Mouse (Mus musculus) frontal cortex, adult 2 months (tissue): ENCODE measurements around the gene Myo9b. TPM values are rescaled to one million over a fixed set of nuclear protein-coding genes. Genes with fewer than 3 reads are reported as not detected.

Experiments
- DNase-seq, 2 experiments: peaks; one replicate each; pipeline ENCODE4 v3.0.0; 2022; ENCODE audit warnings: low spot score in 1 of 2; ENCODE audit errors: extremely low spot score in 1 of 2
- polyA plus RNA-seq: library from polyadenylated mRNA; depleted of rRNA; stranded (reverse); fragments of >200 nt; gene quantifications from 2 replicates; pipeline ENCODE4 v1.2.3, GENCODE M21; 2012; rRNA removed

The Myo9b gene
- polyA plus RNA-seq, 1 experiment = 38.0 TPM

DNA sequence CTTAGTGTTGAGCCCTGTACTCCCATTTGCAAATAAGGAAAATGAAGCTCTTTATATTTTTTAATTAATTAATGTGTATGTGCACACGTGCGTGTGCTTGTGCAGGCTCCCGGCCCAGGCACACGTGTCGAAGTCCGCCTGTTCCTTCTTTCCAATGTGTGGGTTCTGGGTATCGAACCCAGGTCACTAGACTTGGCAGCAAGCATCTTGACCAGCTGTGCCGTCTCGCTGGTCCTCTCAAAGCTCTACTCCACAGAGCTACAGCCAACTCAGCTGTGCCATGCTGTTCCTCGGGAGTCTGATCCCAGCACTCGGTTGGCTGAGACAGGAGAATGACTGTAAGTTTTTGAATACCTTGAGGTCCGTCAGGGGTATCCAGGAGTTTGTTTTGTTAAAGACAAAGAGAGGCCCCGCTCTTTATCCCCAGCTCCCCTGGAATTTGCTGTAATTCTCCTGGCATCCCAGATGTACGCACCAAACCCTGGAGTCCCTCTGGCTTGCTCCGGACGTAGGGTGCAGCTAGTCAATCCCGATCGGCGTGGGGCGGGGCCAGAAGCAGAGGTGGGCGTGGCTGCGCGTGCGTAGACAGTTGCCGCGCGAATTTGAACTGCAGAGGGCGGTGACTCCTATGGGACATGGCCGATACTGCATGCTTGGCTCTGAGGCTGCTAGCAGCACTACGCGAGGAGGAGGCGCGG is 133.0 kb downstream of the Myo9b start, which contains the start of gene Ankle1:
Gene Ankle1, plus strand, starts transcription at position 610 of the 698 bp plus-strand sequence.
- peak; percentile 77 to 96 for DNase-seq

DNA sequence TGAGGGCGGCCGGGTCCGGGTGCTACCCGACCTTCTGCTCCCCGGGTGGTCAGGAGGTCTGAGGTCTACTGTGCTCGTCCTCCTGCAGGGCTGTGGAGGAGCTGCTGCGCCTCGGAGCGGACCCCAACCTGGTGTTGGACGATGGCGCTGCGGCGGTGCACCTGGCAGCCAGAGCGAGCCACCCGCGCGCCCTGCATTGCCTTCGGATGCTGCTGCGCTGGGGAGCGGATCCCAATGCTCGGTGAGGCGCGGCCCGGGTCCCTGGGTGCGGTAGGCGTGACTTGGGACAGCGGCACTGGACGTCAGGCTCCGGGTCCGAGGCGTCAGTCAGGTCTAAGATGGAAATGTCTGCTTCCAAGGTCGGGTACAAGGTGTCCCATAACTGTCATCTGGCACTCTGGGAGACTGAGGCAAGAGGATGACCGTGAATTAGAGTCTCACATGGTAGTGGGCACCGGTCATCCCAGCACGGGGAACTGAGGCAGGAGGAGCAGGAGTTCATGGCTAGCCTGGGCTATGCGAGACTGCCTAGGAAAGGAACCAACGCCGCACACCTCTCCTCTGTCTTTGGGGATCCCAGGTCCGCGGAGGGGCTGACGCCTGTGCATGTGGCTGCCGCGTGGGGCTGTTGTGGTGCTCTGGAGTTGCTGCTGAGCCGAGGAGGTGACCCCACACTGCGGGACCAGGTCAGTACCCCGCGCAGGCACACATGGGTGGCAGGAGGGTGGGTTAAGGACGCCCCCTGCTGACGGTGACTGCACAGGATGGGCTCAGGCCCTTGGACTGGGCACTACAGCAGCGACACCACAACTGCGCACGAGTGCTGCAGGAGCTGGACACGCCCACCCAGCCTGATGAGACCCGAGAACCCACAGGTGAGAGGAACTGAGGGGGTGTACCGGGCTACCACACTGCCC is 133.8 kb downstream of the Myo9b start:
- no peak for DNase-seq

GRCm38 (mm10) chr8:71407441-71407840 is 134.9 kb downstream of the Myo9b start:
- DNase-seq = no peak

- DNase-seq = no peak
These were observed 135.7 kb downstream of the Myo9b start for GRCm38 (mm10) chr8:71408231-71408630.

Other genes starting within 250 kb of the Myo9b start
- gene Haus8, start 220 bp downstream of the Myo9b start, polyA plus RNA-seq = 12.3 and 12.5 TPM in 2 replicates
- 174 and 195 TPM in 2 replicates for gene Use1, start 94.1 kb downstream of the Myo9b start, polyA plus RNA-seq
- gene Ocel1, start 98.6 kb downstream of the Myo9b start, polyA plus RNA-seq = 11.4 and 12.9 TPM in 2 replicates
- gene Nr2f6, start 109.2 kb downstream of the Myo9b start, polyA plus RNA-seq = 42.5 and 42.8 TPM in 2 replicates
- gene Ushbp1, start 123.1 kb downstream of the Myo9b start, polyA plus RNA-seq = 8.9 and 11.8 TPM in 2 replicates
- gene Babam1, start 124.1 kb downstream of the Myo9b start, polyA plus RNA-seq = 131 and 140 TPM in 2 replicates
- gene Ankle1, start 133.3 kb downstream of the Myo9b start, polyA plus RNA-seq = 0.56 and 1.2 TPM in 2 replicates
- 380 and 404 TPM in 2 replicates for gene Abhd8, start 190.9 kb downstream of the Myo9b start, polyA plus RNA-seq
- gene Mrpl34, start 192.2 kb downstream of the Myo9b start, polyA plus RNA-seq = 45.0 and 57.4 TPM in 2 replicates
- gene Dda1, start 196.5 kb downstream of the Myo9b start, polyA plus RNA-seq = 123 and 146 TPM in 2 replicates
- 74.5 and 77.0 TPM in 2 replicates for gene Ano8, start 213.2 kb downstream of the Myo9b start, polyA plus RNA-seq
- 32.4 and 34.4 TPM in 2 replicates for gene Gtpbp3, start 215.4 kb downstream of the Myo9b start, polyA plus RNA-seq
- gene Plvap, start 239.0 kb downstream of the Myo9b start, polyA plus RNA-seq = 9.7 and 13.6 TPM in 2 replicates